Mouse (Mus musculus) ovary, postnatal 10 days (tissue): ENCODE measurements around the gene Hist1h1t.

Experiments used
- DNase-seq: peaks from one replicate; pipeline ENCODE4 v3.0.0; 2022; ENCODE audit warnings: low spot score

Hist1h1t gene

GRCm38 (mm10) chr13:23737091-23737490, 41.5 kb downstream of the Hist1h1t start:
- DNase-seq, result no peak

- no peak for DNase-seq
Observed at GRCm38 (mm10) chr13:23738041-23738440, 42.4 kb downstream of the Hist1h1t start.

- peak; percentile 95 for DNase-seq
Observed at GRCm38 (mm10) chr13:23738677-23739068, 43.1 kb downstream of the Hist1h1t start, which contains the start of gene Hist1h1c. Gene Hist1h1c, plus strand, starts transcription at chr13:23738808.

GRCm38 (mm10) chr13:23739069-23739921, 43.7 kb downstream of the Hist1h1t start:
- DNase-seq, result peak; percentile 78

- no peak for DNase-seq
Observed at GRCm38 (mm10) chr13:23739922-23740252, 44.3 kb downstream of the Hist1h1t start.

- DNase-seq, result no peak
Observed at GRCm38 (mm10) chr13:23740256-23740840, 44.7 kb downstream of the Hist1h1t start.

- no peak for DNase-seq
Observed at GRCm38 (mm10) chr13:23740910-23741309, 45.3 kb downstream of the Hist1h1t start.

GRCm38 (mm10) chr13:23742007-23742406, 46.4 kb downstream of the Hist1h1t start:
- DNase-seq, result no peak

GRCm38 (mm10) chr13:23743215-23743614, 47.6 kb downstream of the Hist1h1t start:
- DNase-seq, result no peak

- DNase-seq, result no peak
Observed at GRCm38 (mm10) chr13:23743963-23744362, 48.3 kb downstream of the Hist1h1t start.

GRCm38 (mm10) chr13:23744421-23745380, 49.1 kb downstream of the Hist1h1t start:
- DNase-seq, result no peak

- no peak for DNase-seq
Observed at GRCm38 (mm10) chr13:23745381-23746161, 50.0 kb downstream of the Hist1h1t start, which contains the start of gene Hist1h3c. Gene Hist1h3c, minus strand, starts transcription at chr13:23745602.
